Mouse (Mus musculus): ENCODE data around the gene Arpc3. TPM values are rescaled to one million over a fixed set of nuclear protein-coding genes. Genes with fewer than 3 reads are reported as not detected.

The Arpc3 gene
- polyA plus RNA-seq, 1 experiment from 2014 or later = 62.1 TPM

DNA sequence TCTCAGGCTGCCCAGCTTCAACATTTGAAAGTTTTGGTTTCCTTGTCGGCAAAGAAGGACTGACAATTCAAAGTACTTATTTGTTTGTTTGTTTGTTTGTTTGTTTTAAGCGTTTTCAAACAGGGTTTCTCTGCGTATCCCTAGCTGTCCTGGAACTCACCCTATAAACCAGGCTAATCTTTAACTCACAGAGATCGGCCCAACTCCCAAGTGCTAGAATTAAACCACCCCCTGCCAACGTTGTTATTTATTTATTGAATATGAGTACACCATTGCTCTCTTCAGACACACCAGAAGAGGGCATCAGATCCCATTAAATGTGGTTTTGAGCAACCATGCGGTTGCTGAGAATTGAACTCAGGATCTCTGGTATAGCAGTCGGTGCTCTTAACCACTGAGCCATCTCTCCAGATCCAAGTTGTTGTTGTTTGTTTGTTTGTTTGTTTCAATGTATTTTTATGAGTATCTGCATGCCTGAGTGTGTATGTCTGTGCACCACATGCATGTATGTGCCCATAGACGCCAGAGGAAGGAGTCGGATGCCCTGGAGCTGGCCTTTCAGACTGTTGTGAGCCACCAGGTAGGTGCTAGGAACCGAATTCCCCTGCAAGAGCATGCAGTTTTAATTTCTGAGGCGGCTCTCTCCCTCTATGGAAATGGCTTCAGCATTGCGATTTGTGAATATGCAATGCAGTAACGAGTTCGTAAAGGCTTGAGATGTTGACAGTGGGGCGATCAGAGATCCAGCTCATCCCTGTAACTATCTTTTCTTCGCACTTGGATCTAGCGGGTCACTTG is 29.8 kb downstream of the Arpc3 start, which contains the start of gene Anapc7:
Gene Anapc7 (plus strand): TSS at position 423 of the 798 bp plus-strand sequence.
- no peaks in the 10 kb centered on the region for H3K27me3 ChIP-seq (ENCODE audit: control insufficient read depth, insufficient read depth, low read length)
- H3K4me3 ChIP-seq (replicated peaks; ENCODE audit: low read depth, low read length) = peak within 1 kb of the TSS; percentile 98
- peak; percentile 27; the same call in 1 of the 2 replicates for ATAC-seq (ENCODE audit: low FRiP score, low TSS enrichment)

DNA sequence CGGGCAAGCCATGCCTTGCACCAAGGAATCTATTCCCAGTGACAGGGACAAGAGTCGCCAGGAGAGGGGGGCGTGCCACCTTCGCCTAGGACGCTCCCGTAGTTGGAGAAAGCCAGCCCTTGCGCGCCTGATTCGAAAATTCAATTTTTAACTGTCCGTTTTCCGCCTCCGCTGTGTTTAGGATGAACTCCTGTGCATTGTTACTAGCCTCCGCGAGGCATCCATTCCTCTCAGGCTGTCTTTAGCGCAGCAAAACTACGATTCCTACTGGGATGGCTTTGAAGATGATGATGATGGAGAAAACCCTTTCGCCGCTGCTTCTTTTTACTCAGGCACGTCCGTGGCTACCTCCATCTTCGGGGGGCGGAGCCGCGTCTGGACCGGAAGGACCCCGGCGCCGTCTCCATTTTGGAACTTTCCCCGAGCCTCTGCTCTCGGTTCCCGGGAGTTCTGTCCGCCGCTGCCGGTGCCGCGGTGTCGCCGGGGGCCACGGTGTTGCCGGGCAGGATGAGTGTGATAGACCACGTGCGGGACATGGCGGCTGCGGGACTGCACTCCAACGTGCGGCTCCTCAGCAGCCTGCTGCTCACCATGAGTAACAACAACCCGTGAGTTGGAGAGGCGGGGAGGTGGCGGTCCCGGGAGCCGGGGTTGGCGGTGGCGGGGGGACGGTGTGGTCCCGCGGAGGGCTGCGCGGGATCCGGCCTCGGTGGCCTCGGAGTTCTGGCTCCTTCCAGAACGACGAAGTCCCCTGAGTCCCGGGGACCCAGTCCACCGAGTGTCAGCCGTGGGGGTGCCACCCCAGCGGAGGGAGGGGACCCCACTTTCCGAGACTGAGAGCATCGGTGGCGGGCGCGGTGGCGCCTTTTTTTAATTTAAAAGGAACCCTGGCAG is 30.6 kb downstream of the Arpc3 start:
- WGBS = under 1% methylated on average over 73 of the region's 73 CpGs
- ATAC-seq (ENCODE audit: low FRiP score, low TSS enrichment) = peak; percentile 85
- peak overlapping the region; percentile 83 for H3K4me2 ChIP-seq (ENCODE audit: low read length)
- H3K4me3 ChIP-seq (replicated peaks; ENCODE audit: low read depth, low read length) = peak overlapping the region; percentile 98
- no peaks in the 10 kb centered on the region for H3K9me3 ChIP-seq (ENCODE audit: control insufficient read depth, low read length)
- H3K36me3 ChIP-seq (ENCODE audit: control insufficient read depth, insufficient read depth, low read length) = no peaks in the 10 kb centered on the region
- peak overlapping the region; percentile 79 for H3K9ac ChIP-seq (replicated peaks; ENCODE audit: low read length)
- no peaks in the 10 kb centered on the region for H3K27me3 ChIP-seq (ENCODE audit: control insufficient read depth, insufficient read depth, low read length)
- peak; percentile 95 for DNase-seq
- H3K4me1 ChIP-seq (ENCODE audit: control insufficient read depth, insufficient read depth, low read length) = peaks cover 11% of the 10 kb centered on the region; the same call in 1 of the 2 replicates
- H3K27ac ChIP-seq (replicated peaks; ENCODE audit: low read depth, low read length) = peak overlapping the region; percentile 96

More for the DNA sequence above, 29.8 kb downstream of the Arpc3 start, which contains the start of gene Anapc7:
- peak within 1 kb of the TSS; percentile 96 for H3K27ac ChIP-seq (replicated peaks; ENCODE audit: low read depth, low read length)
- H3K9ac ChIP-seq (replicated peaks; ENCODE audit: low read length) = peak within 1 kb of the TSS; percentile 79
- peak; percentile 30 for DNase-seq
- H3K36me3 ChIP-seq (ENCODE audit: control insufficient read depth, insufficient read depth, low read length) = no peaks in the 10 kb centered on the region
- peak within 1 kb of the TSS; percentile 83 for H3K4me2 ChIP-seq (ENCODE audit: low read length)
- WGBS = 25% methylated on average over 17 of the region's 17 CpGs
- H3K4me1 ChIP-seq (ENCODE audit: control insufficient read depth, insufficient read depth, low read length) = peaks cover 11% of the 10 kb centered on the region; the same call in 1 of the 2 replicates
- no peaks in the 10 kb centered on the region for H3K9me3 ChIP-seq (ENCODE audit: control insufficient read depth, low read length)

DNA sequence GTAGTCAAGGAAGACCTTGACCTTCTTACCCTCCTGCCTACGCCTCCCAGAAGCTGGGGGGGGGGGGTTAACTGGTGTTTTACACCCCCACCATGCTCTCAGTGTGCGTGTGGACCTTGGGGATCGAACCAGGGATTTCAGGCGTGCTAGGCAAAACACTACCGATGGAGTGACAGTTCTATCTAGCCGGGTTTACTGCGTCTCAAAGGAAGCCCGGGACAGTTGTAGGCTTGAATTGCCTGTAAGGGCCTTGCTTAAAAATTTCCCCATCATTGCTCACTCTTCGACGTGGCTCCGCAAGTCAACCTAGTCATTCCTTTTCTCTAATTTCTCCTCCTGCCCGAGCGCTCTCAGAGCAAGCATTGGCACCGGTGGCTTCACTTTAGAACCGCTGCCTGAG is 31.4 kb downstream of the Arpc3 start:
- Histone ChIP-seq H3K27ac (replicated peaks; ENCODE audit: low read depth, low read length) (no peak overlapping the region), H3K4me1 (ENCODE audit: control insufficient read depth, insufficient read depth, low read length) (peaks cover 11% of the 10 kb centered on the region; the same call in 1 of the 2 replicates), H3K4me3 (replicated peaks; ENCODE audit: low read depth, low read length) (peak overlapping the region; percentile 98), H3K36me3 (ENCODE audit: control insufficient read depth, insufficient read depth, low read length) (peaks cover 3% of the 10 kb centered on the region), H3K27me3 (ENCODE audit: control insufficient read depth, insufficient read depth, low read length) (no peaks in the 10 kb centered on the region), H3K9me3 (ENCODE audit: control insufficient read depth, low read length) (no peaks in the 10 kb centered on the region), H3K4me2 (ENCODE audit: low read length) (peak overlapping the region; percentile 83), H3K9ac (replicated peaks; ENCODE audit: low read length) (peak overlapping the region; percentile 79)
- 33% methylated on average over 15 of the region's 15 CpGs for WGBS
- DNase-seq (no peak), ATAC-seq (ENCODE audit: low FRiP score, low TSS enrichment) (no peak)

DNA sequence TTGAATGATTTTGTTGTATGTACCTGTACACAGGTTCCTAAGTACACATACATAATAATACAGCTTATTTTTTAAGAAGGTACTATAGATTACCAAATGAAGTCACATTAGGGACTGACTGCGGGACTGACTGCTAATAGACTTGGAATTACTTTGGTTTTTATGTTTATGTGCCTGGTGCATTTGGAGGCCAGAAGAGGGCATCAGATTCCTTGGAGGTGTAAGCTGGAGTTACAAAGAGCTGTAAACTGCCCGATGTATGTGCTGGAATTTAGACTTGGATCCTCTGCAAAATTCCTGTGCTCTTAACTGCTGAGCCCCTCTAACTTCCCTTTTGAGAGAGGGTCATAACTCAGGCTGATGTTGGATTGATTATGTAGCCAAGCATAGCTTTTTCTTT is 33.9 kb downstream of the Arpc3 start:
- DNase-seq (no peak), ATAC-seq (ENCODE audit: low FRiP score, low TSS enrichment) (no peak)
- no peak overlapping the region for H3K4me2 ChIP-seq (ENCODE audit: low read length)
- H3K36me3 ChIP-seq (ENCODE audit: control insufficient read depth, insufficient read depth, low read length) = peaks cover 25% of the 10 kb centered on the region
- WGBS = 87% methylated on average over 2 of the region's 2 CpGs
- H3K4me3 ChIP-seq (replicated peaks; ENCODE audit: low read depth, low read length) = no peak overlapping the region
- no peaks in the 10 kb centered on the region for H3K27me3 ChIP-seq (ENCODE audit: control insufficient read depth, insufficient read depth, low read length)
- H3K9me3 ChIP-seq (ENCODE audit: control insufficient read depth, low read length) = no peaks in the 10 kb centered on the region
- peaks cover 11% of the 10 kb centered on the region; the same call in 1 of the 2 replicates for H3K4me1 ChIP-seq (ENCODE audit: control insufficient read depth, insufficient read depth, low read length)
- H3K9ac ChIP-seq (replicated peaks; ENCODE audit: low read length) = no peak overlapping the region
- H3K27ac ChIP-seq (replicated peaks; ENCODE audit: low read depth, low read length) = no peak overlapping the region

- Histone ChIP-seq H3K9me3 (ENCODE audit: control insufficient read depth, low read length) (no peaks in the 10 kb centered on the region), H3K4me1 (ENCODE audit: control insufficient read depth, insufficient read depth, low read length) (no peaks in the 10 kb centered on the region), H3K36me3 (ENCODE audit: control insufficient read depth, insufficient read depth, low read length) (peaks cover 71% of the 10 kb centered on the region), H3K4me2 (ENCODE audit: low read length) (no peak overlapping the region), H3K9ac (replicated peaks; ENCODE audit: low read length) (no peak overlapping the region), H3K27me3 (ENCODE audit: control insufficient read depth, insufficient read depth, low read length) (no peaks in the 10 kb centered on the region), H3K27ac (replicated peaks; ENCODE audit: low read depth, low read length) (no peak overlapping the region), H3K4me3 (replicated peaks; ENCODE audit: low read depth, low read length) (no peak overlapping the region)
- ATAC-seq (ENCODE audit: low FRiP score, low TSS enrichment) = no peak
- no peak for DNase-seq
- WGBS = 93% methylated on average over 4 of the region's 4 CpGs
Measured at GRCm38 (mm10) chr5:122430036-122430775, 38.5 kb downstream of the Arpc3 start.

DNA sequence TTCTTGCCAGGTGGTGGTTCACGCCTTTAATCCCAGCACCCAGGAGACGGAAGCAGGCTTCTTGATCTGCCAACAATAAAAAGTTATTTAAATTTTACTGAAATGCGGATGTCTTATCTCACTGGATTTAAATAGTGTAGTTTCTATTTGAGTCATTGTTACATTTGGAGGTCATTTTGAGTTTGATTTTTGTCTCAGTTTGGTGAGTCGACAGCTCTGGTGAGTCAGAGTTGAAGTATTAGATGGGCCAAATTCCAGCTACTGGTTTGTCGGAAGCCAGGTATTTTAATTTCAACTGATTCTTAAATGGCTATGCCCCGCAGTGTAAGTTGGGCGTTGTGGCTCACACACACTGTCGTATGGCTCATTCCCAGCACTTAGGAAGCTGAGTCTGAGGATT is 39.5 kb downstream of the Arpc3 start:
- Histone ChIP-seq H3K9ac (replicated peaks; ENCODE audit: low read length) (no peak overlapping the region), H3K36me3 (ENCODE audit: control insufficient read depth, insufficient read depth, low read length) (peaks cover 81% of the 10 kb centered on the region), H3K9me3 (ENCODE audit: control insufficient read depth, low read length) (no peaks in the 10 kb centered on the region), H3K4me1 (ENCODE audit: control insufficient read depth, insufficient read depth, low read length) (no peaks in the 10 kb centered on the region), H3K4me3 (replicated peaks; ENCODE audit: low read depth, low read length) (no peak overlapping the region), H3K27me3 (ENCODE audit: control insufficient read depth, insufficient read depth, low read length) (no peaks in the 10 kb centered on the region), H3K27ac (replicated peaks; ENCODE audit: low read depth, low read length) (no peak overlapping the region), H3K4me2 (ENCODE audit: low read length) (no peak overlapping the region)
- DNase-seq (no peak), ATAC-seq (ENCODE audit: low FRiP score, low TSS enrichment) (no peak)
- WGBS = 94% methylated on average over 8 of the region's 8 CpGs

- Histone ChIP-seq H3K4me3 (replicated peaks; ENCODE audit: low read depth, low read length) (no peak overlapping the region), H3K9ac (replicated peaks; ENCODE audit: low read length) (no peak overlapping the region), H3K27me3 (ENCODE audit: control insufficient read depth, insufficient read depth, low read length) (no peaks in the 10 kb centered on the region), H3K9me3 (ENCODE audit: control insufficient read depth, low read length) (no peaks in the 10 kb centered on the region), H3K4me1 (ENCODE audit: control insufficient read depth, insufficient read depth, low read length) (no peaks in the 10 kb centered on the region), H3K36me3 (ENCODE audit: control insufficient read depth, insufficient read depth, low read length) (peaks cover 99% of the 10 kb centered on the region), H3K27ac (replicated peaks; ENCODE audit: low read depth, low read length) (no peak overlapping the region), H3K4me2 (ENCODE audit: low read length) (no peak overlapping the region)
- DNase-seq (no peak), ATAC-seq (ENCODE audit: low FRiP score, low TSS enrichment) (no peak)
- 80% methylated on average over 4 of the region's 4 CpGs for WGBS
Measured at GRCm38 (mm10) chr5:122434541-122434940, 42.9 kb downstream of the Arpc3 start.

DNA sequence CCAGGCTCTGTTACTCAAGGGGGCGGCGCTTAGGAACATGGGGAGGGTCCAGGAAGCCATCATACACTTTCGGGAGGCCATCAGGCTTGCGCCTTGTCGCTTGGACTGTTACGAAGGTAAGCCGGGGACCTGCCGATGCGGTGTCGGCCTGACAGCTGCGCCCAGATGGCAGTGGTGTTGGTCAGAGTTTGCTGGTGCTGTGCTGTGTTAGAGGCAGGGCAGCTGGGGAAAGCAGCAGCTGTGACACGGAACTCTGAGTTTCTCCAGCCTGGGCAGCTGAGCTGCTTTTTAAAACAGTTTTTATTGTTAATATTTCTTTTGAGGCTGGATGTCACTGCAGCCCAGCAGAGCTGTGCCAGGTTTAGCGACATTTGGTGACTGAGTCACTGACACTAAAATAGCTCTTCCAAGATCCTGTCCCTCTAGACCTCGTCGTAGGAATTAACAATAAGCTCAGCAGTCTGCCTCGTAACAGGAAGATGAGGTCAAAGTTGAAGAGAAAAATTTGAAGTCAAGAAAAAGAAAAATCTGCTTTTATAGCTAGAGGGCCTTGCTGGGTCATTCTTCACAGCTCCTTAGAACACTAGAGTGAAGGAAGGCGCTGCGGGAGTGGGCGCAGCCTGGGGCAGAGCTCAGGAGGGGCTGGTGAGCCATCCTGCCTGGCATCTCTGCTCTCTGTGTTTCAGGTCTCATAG is 47.9 kb downstream of the Arpc3 start:
- Histone ChIP-seq H3K27ac (replicated peaks; ENCODE audit: low read depth, low read length) (no peak overlapping the region), H3K4me3 (replicated peaks; ENCODE audit: low read depth, low read length) (no peak overlapping the region), H3K27me3 (ENCODE audit: control insufficient read depth, insufficient read depth, low read length) (no peaks in the 10 kb centered on the region), H3K4me2 (ENCODE audit: low read length) (no peak overlapping the region), H3K4me1 (ENCODE audit: control insufficient read depth, insufficient read depth, low read length) (no peaks in the 10 kb centered on the region), H3K9ac (replicated peaks; ENCODE audit: low read length) (no peak overlapping the region), H3K9me3 (ENCODE audit: control insufficient read depth, low read length) (no peaks in the 10 kb centered on the region), H3K36me3 (ENCODE audit: control insufficient read depth, insufficient read depth, low read length) (peaks cover 100% of the 10 kb centered on the region)
- DNase-seq = no peak
- WGBS = 96% methylated on average over 19 of the region's 19 CpGs
- ATAC-seq (ENCODE audit: low FRiP score, low TSS enrichment) = no peak
